Mouse (Mus musculus) gonadal fat pad, adult 2 months (tissue): ENCODE results near the gene Bclaf3. TPM values are rescaled to one million over a fixed set of nuclear protein-coding genes. Genes with fewer than 3 reads are reported as not detected.

Experiments used
- DNase-seq: peaks from one replicate; pipeline ENCODE4 v3.0.0-alpha.2; 2012; ENCODE audit warnings: low read depth
- polyA plus RNA-seq: library from polyadenylated mRNA; depleted of rRNA; stranded (reverse); fragments of >200 nt; gene quantifications from 2 replicates; pipeline ENCODE4 v1.2.3, GENCODE M21; 2012; rRNA removed

Bclaf3 gene
- polyA plus RNA-seq, 1 experiment: 2.6 TPM

DNA sequence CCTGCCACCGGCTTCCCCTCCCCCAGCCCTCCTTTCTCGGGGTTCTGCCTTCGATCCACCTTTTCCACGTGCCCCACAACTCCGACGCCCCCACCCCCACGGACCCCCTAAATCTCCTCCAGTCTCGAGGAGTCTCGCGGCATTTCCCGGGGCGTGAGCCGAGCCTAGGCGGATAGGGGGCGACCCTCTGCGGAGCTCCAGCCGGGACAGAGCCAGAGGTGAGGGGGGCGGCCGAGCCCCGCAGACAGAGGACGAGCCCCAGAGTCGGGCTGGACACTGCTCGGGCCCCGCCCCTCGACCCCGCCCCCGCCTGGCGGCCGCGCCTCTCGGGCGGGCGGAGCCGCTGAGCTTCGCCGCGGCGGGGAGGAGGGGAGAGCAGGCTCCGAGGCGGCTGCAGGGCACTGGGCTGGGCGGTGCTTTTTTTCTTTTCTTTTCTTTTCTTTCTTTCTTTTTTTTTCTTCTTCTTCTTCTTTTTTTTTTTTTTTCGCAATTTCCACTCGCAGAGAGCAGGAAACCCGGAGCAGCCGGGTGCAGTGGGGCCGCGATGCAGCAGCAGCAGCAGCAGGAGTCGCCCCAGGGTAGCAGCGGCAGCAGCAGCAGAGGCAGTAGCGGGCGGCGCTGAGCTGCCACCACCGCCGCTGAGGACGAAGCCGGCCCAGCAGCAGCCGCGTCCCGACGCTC lies 100.6 kb downstream of the Bclaf3 start, which contains the start of gene Sh3kbp1:
Gene Sh3kbp1 (plus strand): TSS at position 366 of the 681 bp plus-strand sequence.
- no peak for DNase-seq

DNA sequence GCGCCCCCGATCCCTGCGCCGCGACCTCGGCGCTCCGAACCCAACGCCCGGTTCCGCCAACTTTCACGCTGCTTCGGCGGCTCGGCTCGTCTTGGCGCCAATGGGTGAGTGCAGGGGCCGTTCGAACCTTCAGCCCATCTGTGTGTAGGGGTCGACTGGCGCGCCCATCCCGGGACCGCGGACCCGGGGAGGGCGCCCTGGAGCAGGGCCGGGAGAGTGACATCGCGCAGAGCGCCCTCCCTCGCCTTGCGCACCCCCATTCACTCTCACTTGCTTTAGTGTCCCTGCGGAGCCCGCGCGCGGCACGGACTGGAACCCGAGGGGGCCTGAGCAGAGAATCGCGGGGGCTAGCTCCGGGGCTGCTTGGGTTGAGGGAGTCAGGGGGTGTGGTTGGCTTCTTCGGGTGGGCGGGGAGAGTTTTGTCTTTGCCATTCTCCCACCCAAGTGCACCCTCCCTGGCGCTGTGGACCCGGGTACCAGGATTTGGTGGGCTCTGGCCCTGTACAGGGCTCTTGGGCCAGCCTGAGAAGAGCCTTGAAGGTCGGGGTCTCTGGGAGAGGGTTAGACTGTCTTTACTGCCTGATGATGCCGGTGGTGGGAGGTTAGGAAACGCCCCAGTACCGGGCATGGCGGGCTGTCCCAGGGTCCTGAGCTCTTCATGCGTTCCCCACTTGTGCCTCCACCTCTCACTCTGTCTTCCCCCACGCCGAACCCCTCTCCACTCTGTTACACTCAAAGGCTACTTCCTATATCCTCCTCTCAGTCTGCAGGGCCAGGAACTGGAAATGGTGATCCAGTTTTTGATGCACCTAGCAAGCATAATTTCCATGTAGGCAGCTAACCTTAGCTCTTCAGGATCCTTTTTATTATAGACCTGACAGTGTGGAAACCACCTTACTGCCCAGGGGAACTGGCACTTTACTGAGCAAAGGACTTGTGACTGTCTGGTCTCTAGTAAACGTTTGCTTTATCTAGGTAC lies 101.4 kb downstream of the Bclaf3 start:
- no peak for DNase-seq

GRCm38 (mm10) chrX:159628629-159629028 lies 102.1 kb downstream of the Bclaf3 start:
- DNase-seq: no peak

- DNase-seq: no peak
These were observed 102.7 kb downstream of the Bclaf3 start for GRCm38 (mm10) chrX:159629203-159629602.

- no peak for DNase-seq
These were observed 112.2 kb downstream of the Bclaf3 start for GRCm38 (mm10) chrX:159638500-159639227.

DNA sequence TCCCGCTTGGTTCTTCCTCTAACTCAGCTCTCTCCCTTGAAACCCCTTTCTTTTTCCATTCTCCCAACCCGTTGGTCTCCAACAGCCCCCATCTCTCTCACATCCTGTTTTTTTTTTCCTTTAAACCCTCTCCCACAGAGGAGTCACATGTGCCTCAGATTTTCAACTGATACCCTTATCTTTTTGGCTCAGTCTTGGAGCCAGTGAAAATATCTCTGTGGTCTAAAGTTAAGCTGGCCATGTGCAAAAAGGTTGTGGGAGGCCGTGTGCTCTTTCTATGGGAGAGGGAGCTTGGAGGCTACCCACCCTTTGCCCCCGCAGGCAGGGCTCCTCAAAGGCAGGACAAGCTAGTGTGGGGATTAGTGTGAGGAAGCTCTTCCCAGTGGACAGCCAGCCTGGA lies 113.5 kb downstream of the Bclaf3 start:
- no peak for DNase-seq

Other genes with a start within 250 kb of the Bclaf3 start
- 49.5 and 56.7 TPM in 2 replicates for gene Eif1ax, start 154.5 kb upstream of the Bclaf3 start, polyA plus RNA-seq
- gene Map7d2, start 112.1 kb upstream of the Bclaf3 start, polyA plus RNA-seq: 3.1 and 3.4 TPM in 2 replicates
- gene Sh3kbp1, start 100.6 kb downstream of the Bclaf3 start, polyA plus RNA-seq: 15.8 and 16.4 TPM in 2 replicates